In genomic region chr3:131019163-131019956, GRCm38 (mm10) we compare ENCODE assay signal across 8 mouse cellular contexts.
A peak's percentile ranks its signal among the peaks of the same experiment; 100 is the strongest.
DNase-seq lines count a peak whose midpoint lies in the region; ATAC-seq and TF ChIP-seq lines count a peak whose summit lies in the region.

No protein-coding gene starts in this region.

- peak; percentile 80 for ATAC-seq in kidney, embryonic 16.5 days (ENCODE audit: low FRiP score, low TSS enrichment)
- ATAC-seq in megakaryocyte, adult 5-6 weeks (ENCODE audit: poor library complexity, severe bottlenecking) = peak; percentile 76

- in situ Hi-C loops in CH12.LX (cut with MboI; ENCODE audit: low pct_ligation_motif_present, low pct_unique_long_range_greater_than_20kb, low sequenced_read_pairs) = no loop called here

- DNase-seq in CH12.LX (ENCODE audit: extremely low read depth) = peak; percentile 87
- DNase-seq in heart, embryonic 10.5 days (ENCODE audit: low spot score) = peak; percentile 76
- DNase-seq in spleen, postnatal 10 days (ENCODE audit: low spot score in 2 of 2) = peak; percentile 22 to 74
- no peak for DNase-seq in layer of hippocampus, postnatal 10 days (ENCODE audit: low spot score in 2 of 2)
- no peak for DNase-seq in left cerebral cortex, adult 9 months (ENCODE audit: low spot score in 2 of 2)

- H3K9me3 ChIP-seq in CH12.LX (replicated peaks; ENCODE audit: low read length) = no peaks in the 10 kb centered on the region
- H3K9me3 ChIP-seq in heart, embryonic 10.5 days = no peaks in the 10 kb centered on the region
- H3K9me3 ChIP-seq in kidney, embryonic 16.5 days (ENCODE audit: low read length) = no peaks in the 10 kb centered on the region

- H3K36me3 ChIP-seq in CH12.LX (replicated peaks in 1 of 2; ENCODE audit: control insufficient read depth in 1 of 2, insufficient read depth in 1 of 2, low read length in 1 of 2) = no peaks in the 10 kb centered on the region
- no peaks in the 10 kb centered on the region for H3K36me3 ChIP-seq in heart, embryonic 10.5 days
- H3K36me3 ChIP-seq in kidney, embryonic 16.5 days (ENCODE audit: insufficient read depth, low read length) = no peaks in the 10 kb centered on the region

- peak; percentile 64 for TF ChIP-seq POLR2A in CH12.LX (IDR thresholded peaks at IDR 0.05; ENCODE audit: low read depth, low read length)

- TF ChIP-seq EP300 in CH12.LX (IDR thresholded peaks at IDR 0.05; ENCODE audit: low read length) = no peak

- H3K4me3 ChIP-seq in CH12.LX (replicated peaks in 1 of 3; ENCODE audit: low read depth in 2 of 3, low read length in 2 of 3, poor library complexity in 1 of 3) = peak overlapping the region; percentile 45 to 59 (median 58)
- peak overlapping the region; percentile 28 for H3K4me3 ChIP-seq in brown adipose tissue, adult 24 weeks (ENCODE audit: insufficient read depth, low read depth, low read length)
- H3K4me3 ChIP-seq in heart, embryonic 10.5 days = peak overlapping the region; percentile 56
- H3K4me3 ChIP-seq in kidney, embryonic 16.5 days (ENCODE audit: low read length) = peak overlapping the region; percentile 42

- TF ChIP-seq CTCF in CH12.LX (conservative IDR thresholded peaks at IDR 0.05 in 1 of 2, IDR thresholded peaks at IDR 0.05 in 1 of 2; ENCODE audit: low read depth in 2 of 2, low read length in 2 of 2) = no peak

- 15% methylated on average over 23 of the region's 23 CpGs for WGBS in heart, embryonic 10.5 days
- 10% methylated on average over 23 of the region's 23 CpGs for WGBS in kidney, embryonic 16.5 days

- H3K4me2 ChIP-seq in CH12.LX (ENCODE audit: insufficient read depth, low read depth, poor library complexity, severe bottlenecking) = peak overlapping the region; percentile 70
- peak overlapping the region; percentile 64 for H3K4me2 ChIP-seq in kidney, embryonic 16.5 days (replicated peaks; ENCODE audit: low read depth, low read length)

- H3K27me3 ChIP-seq in CH12.LX (replicated peaks) = no peaks in the 10 kb centered on the region
- H3K27me3 ChIP-seq in heart, embryonic 10.5 days (ENCODE audit: insufficient read depth, poor library complexity, severe bottlenecking) = no peaks in the 10 kb centered on the region
- no peaks in the 10 kb centered on the region for H3K27me3 ChIP-seq in kidney, embryonic 16.5 days (ENCODE audit: insufficient read depth, low read length)

- peaks cover 15 to 42% of the 10 kb centered on the region in 2 experiments for H3K4me1 ChIP-seq in CH12.LX (ENCODE audit: control insufficient read depth in 1 of 2, insufficient read depth in 2 of 2)
- no peaks in the 10 kb centered on the region for H3K4me1 ChIP-seq in brown adipose tissue, adult 24 weeks (ENCODE audit: control insufficient read depth, insufficient read depth, insufficient read length, low read length)
- H3K4me1 ChIP-seq in heart, embryonic 10.5 days = peaks cover 15% of the 10 kb centered on the region
- H3K4me1 ChIP-seq in kidney, embryonic 16.5 days (ENCODE audit: insufficient read depth, low read length) = peaks cover 12% of the 10 kb centered on the region

- no peaks in the 10 kb centered on the region; the same call in 1 of the 2 replicates for H3K79me2 ChIP-seq in CH12.LX (replicated peaks; ENCODE audit: control insufficient read depth, extremely low read depth, insufficient read depth, poor library complexity, severe bottlenecking)

- TF ChIP-seq RAD21 in CH12.LX (IDR thresholded peaks at IDR 0.05; ENCODE audit: low read depth, low read length) = no peak

- H3K9ac ChIP-seq in CH12.LX (ENCODE audit: insufficient read depth, low read depth) = peak overlapping the region; percentile 33
- peak overlapping the region; percentile 60 for H3K9ac ChIP-seq in kidney, embryonic 16.5 days (replicated peaks; ENCODE audit: low read length)

- peak overlapping the region; percentile 74 for H3K27ac ChIP-seq in CH12.LX (ENCODE audit: insufficient read depth, low read depth)
- no peak overlapping the region for H3K27ac ChIP-seq in brown adipose tissue, adult 24 weeks (replicated peaks; ENCODE audit: low read depth, low read length)
- H3K27ac ChIP-seq in heart, embryonic 10.5 days = peak overlapping the region; percentile 82
- peak overlapping the region; percentile 58 for H3K27ac ChIP-seq in kidney, embryonic 16.5 days (ENCODE audit: low read length)

- dilution Hi-C loops in CH12.LX (cut with MboI; ENCODE audit: extremely low pct_ligation_motif_present, extremely low pct_unique_long_range_greater_than_20kb, low sequenced_read_pairs) = no loop called here

TF ChIP-seq in CH12.LX, 34 proteins besides CTCF, POLR2A, EP300 and RAD21:
- TF ChIP-seq MAFK (IDR thresholded peaks at IDR 0.05; ENCODE audit: insufficient replicate concordance, low read length) (peak; percentile 43; the same call in 1 of the 2 replicates), HCFC1 (IDR thresholded peaks at IDR 0.05; ENCODE audit: low read depth, low read length) (peak; percentile 74), ZNF384 (IDR thresholded peaks at IDR 0.05; ENCODE audit: low read depth, low read length) (no peak), SMC3 (IDR thresholded peaks at IDR 0.05; ENCODE audit: low read depth, low read length) (0 out of 2 replicates have a peak, but pooled peaks have one; percentile 1), NRF1 (IDR thresholded peaks at IDR 0.05; ENCODE audit: low read depth, low read length) (no peak), BHLHE40 (IDR thresholded peaks at IDR 0.05; ENCODE audit: low read depth, low read length) (peak; percentile 55), CHD1 (IDR thresholded peaks at IDR 0.05; ENCODE audit: low read depth, low read length) (no peak), MAZ (IDR thresholded peaks at IDR 0.05; ENCODE audit: low read depth, low read length) (peak; percentile 87), NELFE (IDR thresholded peaks at IDR 0.05; ENCODE audit: low read depth, low read length) (peak; percentile 56; the same call in 1 of the 2 replicates), E2F4 (IDR thresholded peaks at IDR 0.05; ENCODE audit: insufficient replicate concordance, low read depth, low read length) (no peak), ZC3H11A (IDR thresholded peaks at IDR 0.05; ENCODE audit: low read depth, low read length) (no peak), RCOR1 (conservative IDR thresholded peaks at IDR 0.05; ENCODE audit: low read depth, low read length) (0 out of 2 replicates have a peak, but pooled peaks have one; percentile 48), MAX (IDR thresholded peaks at IDR 0.05; ENCODE audit: low read length) (peak; percentile 79), KAT2A (IDR thresholded peaks at IDR 0.05; ENCODE audit: insufficient replicate concordance, low read length) (no peak), SIN3A (IDR thresholded peaks at IDR 0.05; ENCODE audit: low read length) (peak; percentile 50), MYC (IDR thresholded peaks at IDR 0.05; ENCODE audit: low read depth, low read length) (peak; percentile 85), USF2 (conservative IDR thresholded peaks at IDR 0.05; ENCODE audit: low read depth, low read length) (no peak), PAX5 (IDR thresholded peaks at IDR 0.05; ENCODE audit: low read length) (no peak), ETS1 (conservative IDR thresholded peaks at IDR 0.05; ENCODE audit: low read depth, low read length) (peak; percentile 74), USF1 (IDR thresholded peaks at IDR 0.05; ENCODE audit: low read depth, low read length) (peak; percentile 12), MXI1 (IDR thresholded peaks at IDR 0.05; ENCODE audit: low read depth, low read length) (peak; percentile 85), ZKSCAN1 (IDR thresholded peaks at IDR 0.05; ENCODE audit: borderline replicate concordance, low read depth, low read length) (no peak), POLR2AphosphoS2 (IDR thresholded peaks at IDR 0.05; ENCODE audit: low read depth, low read length) (no peak), TCF12 (IDR thresholded peaks at IDR 0.05; ENCODE audit: low read depth, low read length) (peak; percentile 66), UBTF (IDR thresholded peaks at IDR 0.05; ENCODE audit: low read depth, low read length) (no peak), ELF1 (IDR thresholded peaks at IDR 0.05; ENCODE audit: low read depth, low read length) (peak; percentile 94), GABPA (IDR thresholded peaks at IDR 0.05; ENCODE audit: insufficient replicate concordance, low read depth, low read length) (no peak), ZMIZ1 (IDR thresholded peaks at IDR 0.05; ENCODE audit: low read depth, low read length) (no peak; the same call in none of the 2 replicates), TBP (conservative IDR thresholded peaks at IDR 0.05; ENCODE audit: low read depth, low read length) (peak; percentile 63; the same call in 1 of the 2 replicates), JUND (conservative IDR thresholded peaks at IDR 0.05; ENCODE audit: low read depth, low read length) (no peak), MEF2A (IDR thresholded peaks at IDR 0.05; ENCODE audit: borderline replicate concordance, low read depth, low read length) (peak; percentile 55; the same call in 1 of the 2 replicates), JUN (IDR thresholded peaks at IDR 0.05; ENCODE audit: insufficient read depth, low read depth, low read length) (no peak), CHD2 (IDR thresholded peaks at IDR 0.05; ENCODE audit: low read length) (peak; percentile 81), IRF4 (IDR thresholded peaks at IDR 0.05; ENCODE audit: low read depth, low read length) (peak; percentile 30)

Comparison
In these comparisons a context has a peak if more than half of its experiments do, and no peak if none do; other contexts are left out.
1. DNase-seq: peak in CH12.LX (single experiment), heart, embryonic 10.5 days (single experiment) and spleen, postnatal 10 days (2 of 2); none in layer of hippocampus, postnatal 10 days (0 of 2) and left cerebral cortex, adult 9 months (0 of 2).
2. Peak in every context shown above with its lines, with median percentiles within 50 percentile points of each other: H3K4me3 ChIP-seq.